Mouse (Mus musculus): ENCODE results near the gene Dlg4. TPM values are rescaled to one million over a fixed set of nuclear protein-coding genes. Genes with fewer than 3 reads are reported as not detected.
"Not testable (repeated sequence)": the region's sequence is repeated elsewhere in the genome, so short reads cannot be mapped to it uniquely, and the experiment has no call there.

The Dlg4 gene
- polyA plus RNA-seq, 1 experiment = 442 TPM

GRCm38 (mm10) chr11:70068245-70068644 is 51.5 kb downstream of the Dlg4 start:
- TF ChIP-seq CTCF (IDR thresholded peaks at IDR 0.05; ENCODE audit: insufficient read depth, low read depth, low read length) = no peak
- TF ChIP-seq POLR2A (IDR thresholded peaks at IDR 0.05; ENCODE audit: insufficient read depth, low read depth, low read length) = no peak
- H3K27ac ChIP-seq (ENCODE audit: insufficient read depth, low read depth, low read length) = no peak overlapping the region
- 57% methylated on average over 3 of the region's 3 CpGs for WGBS
- no peak overlapping the region for H3K4me3 ChIP-seq (ENCODE audit: insufficient read depth, low read depth, low read length)
- H3K4me1 ChIP-seq (ENCODE audit: control insufficient read depth, insufficient read depth, low read length) = no peaks in the 10 kb centered on the region

- no peaks in the 10 kb centered on the region for H3K4me1 ChIP-seq (ENCODE audit: control insufficient read depth, insufficient read depth, low read length)
- TF ChIP-seq POLR2A (IDR thresholded peaks at IDR 0.05; ENCODE audit: insufficient read depth, low read depth, low read length) (no peak), CTCF (IDR thresholded peaks at IDR 0.05; ENCODE audit: insufficient read depth, low read depth, low read length) (no peak)
- 63% methylated on average over 6 of the region's 6 CpGs for WGBS
- no peak overlapping the region for H3K4me3 ChIP-seq (ENCODE audit: insufficient read depth, low read depth, low read length)
- no peak overlapping the region for H3K27ac ChIP-seq (ENCODE audit: insufficient read depth, low read depth, low read length)
Observed at GRCm38 (mm10) chr11:70070057-70070456, 53.3 kb downstream of the Dlg4 start.

GRCm38 (mm10) chr11:70070603-70071002 is 53.9 kb downstream of the Dlg4 start:
- H3K27ac ChIP-seq (ENCODE audit: insufficient read depth, low read depth, low read length); H3K4me1 ChIP-seq (ENCODE audit: control insufficient read depth, insufficient read depth, low read length); H3K4me3 ChIP-seq (ENCODE audit: insufficient read depth, low read depth, low read length): not testable (repeated sequence)
- 80% methylated on average over 3 of the region's 3 CpGs for WGBS

- TF ChIP-seq CTCF (IDR thresholded peaks at IDR 0.05; ENCODE audit: insufficient read depth, low read depth, low read length) = peak; percentile 35; the same call in 1 of the 2 replicates
- TF ChIP-seq POLR2A (IDR thresholded peaks at IDR 0.05; ENCODE audit: insufficient read depth, low read depth, low read length) = no peak
- no peak overlapping the region for H3K4me3 ChIP-seq (ENCODE audit: insufficient read depth, low read depth, low read length)
- H3K27ac ChIP-seq (ENCODE audit: insufficient read depth, low read depth, low read length) = no peak overlapping the region
- 35% methylated on average over 17 of the region's 17 CpGs for WGBS
- H3K4me1 ChIP-seq (ENCODE audit: control insufficient read depth, insufficient read depth, low read length) = no peaks in the 10 kb centered on the region
Observed at GRCm38 (mm10) chr11:70074379-70075071, 57.8 kb downstream of the Dlg4 start.

- H3K27ac ChIP-seq (ENCODE audit: insufficient read depth, low read depth, low read length) = no peak overlapping the region
Observed at GRCm38 (mm10) chr11:70075581-70075980, 58.8 kb downstream of the Dlg4 start.

GRCm38 (mm10) chr11:70077441-70077840 is 60.7 kb downstream of the Dlg4 start:
- TF ChIP-seq CTCF (IDR thresholded peaks at IDR 0.05; ENCODE audit: insufficient read depth, low read depth, low read length) (no peak), POLR2A (IDR thresholded peaks at IDR 0.05; ENCODE audit: insufficient read depth, low read depth, low read length) (no peak)
- WGBS = 63% methylated on average over 3 of the region's 3 CpGs
- no peak overlapping the region for H3K27ac ChIP-seq (ENCODE audit: insufficient read depth, low read depth, low read length)
- H3K4me1 ChIP-seq (ENCODE audit: control insufficient read depth, insufficient read depth, low read length) = no peaks in the 10 kb centered on the region
- H3K4me3 ChIP-seq (ENCODE audit: insufficient read depth, low read depth, low read length) = no peak overlapping the region

More at GRCm38 (mm10) chr11:70075581-70075980, 58.8 kb downstream of the Dlg4 start:
- Histone ChIP-seq H3K4me3 (ENCODE audit: insufficient read depth, low read depth, low read length) (no peak overlapping the region), H3K4me1 (ENCODE audit: control insufficient read depth, insufficient read depth, low read length) (no peaks in the 10 kb centered on the region)
- WGBS = 87% methylated on average over 6 of the region's 6 CpGs
- TF ChIP-seq CTCF (IDR thresholded peaks at IDR 0.05; ENCODE audit: insufficient read depth, low read depth, low read length) (no peak), POLR2A (IDR thresholded peaks at IDR 0.05; ENCODE audit: insufficient read depth, low read depth, low read length) (no peak)

- TF ChIP-seq CTCF (IDR thresholded peaks at IDR 0.05; ENCODE audit: insufficient read depth, low read depth, low read length) = no peak
- H3K27ac ChIP-seq (ENCODE audit: insufficient read depth, low read depth, low read length) = no peak overlapping the region
- 73% methylated on average over 6 of the region's 6 CpGs for WGBS
- H3K4me1 ChIP-seq (ENCODE audit: control insufficient read depth, insufficient read depth, low read length) = no peaks in the 10 kb centered on the region
- H3K4me3 ChIP-seq (ENCODE audit: insufficient read depth, low read depth, low read length) = no peak overlapping the region
Observed at GRCm38 (mm10) chr11:70079175-70079574, 62.4 kb downstream of the Dlg4 start.

GRCm38 (mm10) chr11:70079928-70080327 is 63.2 kb downstream of the Dlg4 start:
- H3K4me3 ChIP-seq (ENCODE audit: insufficient read depth, low read depth, low read length) = no peak overlapping the region
- WGBS = 64% methylated on average over 7 of the region's 7 CpGs
- H3K27ac ChIP-seq (ENCODE audit: insufficient read depth, low read depth, low read length) = no peak overlapping the region
- no peaks in the 10 kb centered on the region for H3K4me1 ChIP-seq (ENCODE audit: control insufficient read depth, insufficient read depth, low read length)
- TF ChIP-seq POLR2A (IDR thresholded peaks at IDR 0.05; ENCODE audit: insufficient read depth, low read depth, low read length) (no peak), CTCF (IDR thresholded peaks at IDR 0.05; ENCODE audit: insufficient read depth, low read depth, low read length) (no peak)

GRCm38 (mm10) chr11:70080803-70081590 is 64.3 kb downstream of the Dlg4 start:
- WGBS = 78% methylated on average over 15 of the region's 15 CpGs

More at GRCm38 (mm10) chr11:70080803-70081590, 64.3 kb downstream of the Dlg4 start:
- H3K4me3 ChIP-seq (ENCODE audit: insufficient read depth, low read depth, low read length) = no peak overlapping the region
- H3K27ac ChIP-seq (ENCODE audit: insufficient read depth, low read depth, low read length) = no peak overlapping the region
- no peaks in the 10 kb centered on the region for H3K4me1 ChIP-seq (ENCODE audit: control insufficient read depth, insufficient read depth, low read length)
- TF ChIP-seq CTCF (IDR thresholded peaks at IDR 0.05; ENCODE audit: insufficient read depth, low read depth, low read length) (no peak), POLR2A (IDR thresholded peaks at IDR 0.05; ENCODE audit: insufficient read depth, low read depth, low read length) (no peak)
